Mouse (Mus musculus): Measurements from ENCODE around the gene Pou6f1.

DNA sequence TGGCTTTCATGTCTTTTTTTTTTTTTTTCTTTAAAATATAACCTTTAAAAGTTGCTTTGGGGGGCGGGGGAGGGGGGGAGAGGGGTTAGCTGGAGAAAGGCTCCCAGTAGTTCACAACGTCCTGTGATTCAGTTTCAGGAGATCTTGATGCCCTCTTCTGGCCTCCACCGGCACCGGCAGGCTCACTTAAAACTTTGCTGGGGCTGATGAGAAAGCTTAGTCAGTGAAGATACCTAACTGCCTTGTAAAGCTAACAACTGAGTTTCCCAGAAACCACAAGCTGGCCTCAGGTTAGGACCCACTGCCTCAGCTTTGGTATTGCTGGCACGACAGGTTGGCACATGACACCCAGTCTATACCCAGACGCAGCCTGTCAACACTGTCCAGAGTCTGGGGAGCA is 37.9 kb upstream of the Pou6f1 start:
- TF ChIP-seq EP300 (IDR thresholded peaks at IDR 0.05; ENCODE audit: low read length): no peak
- no peak for TF ChIP-seq E2F4 (IDR thresholded peaks at IDR 0.05; ENCODE audit: insufficient replicate concordance, low read depth, low read length)
- TF ChIP-seq POLR2A (IDR thresholded peaks at IDR 0.05; ENCODE audit: low read depth, low read length): no peak
- TF ChIP-seq GABPA (IDR thresholded peaks at IDR 0.05; ENCODE audit: insufficient replicate concordance, low read depth, low read length): no peak
- no peak for TF ChIP-seq ZNF384 (IDR thresholded peaks at IDR 0.05; ENCODE audit: low read depth, low read length)
- TF ChIP-seq BHLHE40 (IDR thresholded peaks at IDR 0.05; ENCODE audit: low read depth, low read length): no peak
- TF ChIP-seq CTCF (conservative IDR thresholded peaks at IDR 0.05 in 1 of 2, IDR thresholded peaks at IDR 0.05 in 1 of 2; ENCODE audit: low read depth in 2 of 2, low read length in 2 of 2): peak in 1 of 2 experiments; percentile 65; a peak in 2 of 4 replicates
- no peak for TF ChIP-seq USF2 (conservative IDR thresholded peaks at IDR 0.05; ENCODE audit: low read depth, low read length)
- TF ChIP-seq NRF1 (IDR thresholded peaks at IDR 0.05; ENCODE audit: low read depth, low read length): no peak; the same call in 1 of the 2 replicates

Measured in CH12.LX (cell line).